Mouse (Mus musculus): Measurements from ENCODE around the gene Focad.

Focad gene

DNA sequence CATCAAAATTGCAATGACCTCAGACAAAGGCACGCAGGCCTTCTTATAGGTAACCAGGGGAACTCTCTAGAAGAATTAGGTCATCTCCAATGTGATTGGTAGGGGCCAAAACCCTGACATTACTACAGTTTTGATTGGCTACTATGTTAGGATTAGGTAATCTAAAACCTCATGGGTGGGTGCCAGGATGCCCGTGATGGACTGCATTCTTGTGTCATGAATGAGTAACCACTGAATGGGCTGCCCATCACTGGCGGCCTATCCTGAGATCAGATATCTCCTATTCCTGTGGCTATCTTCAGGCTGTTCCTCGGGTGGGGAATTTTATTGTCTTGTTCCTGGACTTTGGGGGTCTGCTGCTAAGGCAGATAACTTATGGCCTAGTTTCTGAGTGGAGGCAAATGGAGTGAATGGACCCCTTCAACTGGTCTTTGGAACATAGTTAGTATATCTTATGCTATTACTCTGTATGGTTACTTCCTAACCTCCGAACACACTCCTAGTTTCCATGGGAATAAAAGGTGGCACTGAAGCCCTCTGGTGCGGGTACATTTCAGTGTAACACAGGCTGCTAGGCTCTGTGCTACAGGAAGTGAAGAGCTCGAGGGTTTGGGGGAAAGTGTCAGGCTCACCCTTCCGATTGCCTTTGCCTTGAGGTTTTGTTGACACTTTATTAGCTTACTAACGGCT lies 306.0 kb downstream of the Focad start:
- peak; percentile 10 for DNase-seq (ENCODE audit: low spot score)

DNA sequence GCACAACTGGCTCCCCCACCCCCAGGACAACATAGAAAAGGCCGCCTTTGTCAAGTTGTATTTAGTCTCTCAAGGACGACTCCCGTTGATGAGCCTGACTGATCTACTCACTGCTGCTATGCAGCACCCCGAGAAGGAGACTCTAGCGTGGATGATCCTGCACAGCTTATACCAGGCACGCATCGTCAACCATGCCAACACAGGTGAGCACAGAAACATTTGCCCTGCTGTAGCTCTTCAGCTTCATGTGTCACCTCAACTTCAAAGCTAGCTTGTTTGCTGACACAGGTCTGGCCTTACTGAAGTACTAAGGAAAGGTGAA lies 306.5 kb downstream of the Focad start:
- DNase-seq (ENCODE audit: low spot score) = no peak

DNA sequence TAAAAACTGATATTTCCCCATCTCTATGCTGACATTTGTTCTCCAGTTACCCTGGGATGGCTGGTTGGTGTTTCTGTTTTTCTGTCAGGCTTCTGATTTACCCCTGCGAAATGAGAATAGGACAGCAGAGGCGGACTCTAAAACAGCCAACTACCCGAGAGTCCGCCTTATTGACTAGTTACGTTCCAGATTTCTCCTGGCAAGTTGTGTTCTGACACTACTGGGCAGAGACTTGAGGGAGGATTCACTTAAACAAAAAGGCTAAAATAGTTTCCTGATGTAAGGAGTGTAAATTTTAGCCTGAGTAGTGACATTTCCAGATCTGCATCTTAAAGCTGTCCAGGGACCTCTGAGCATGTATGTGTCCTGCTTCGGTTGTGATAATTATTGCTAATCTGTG lies 308.5 kb downstream of the Focad start:
- no peak for DNase-seq (ENCODE audit: low spot score)

DNA sequence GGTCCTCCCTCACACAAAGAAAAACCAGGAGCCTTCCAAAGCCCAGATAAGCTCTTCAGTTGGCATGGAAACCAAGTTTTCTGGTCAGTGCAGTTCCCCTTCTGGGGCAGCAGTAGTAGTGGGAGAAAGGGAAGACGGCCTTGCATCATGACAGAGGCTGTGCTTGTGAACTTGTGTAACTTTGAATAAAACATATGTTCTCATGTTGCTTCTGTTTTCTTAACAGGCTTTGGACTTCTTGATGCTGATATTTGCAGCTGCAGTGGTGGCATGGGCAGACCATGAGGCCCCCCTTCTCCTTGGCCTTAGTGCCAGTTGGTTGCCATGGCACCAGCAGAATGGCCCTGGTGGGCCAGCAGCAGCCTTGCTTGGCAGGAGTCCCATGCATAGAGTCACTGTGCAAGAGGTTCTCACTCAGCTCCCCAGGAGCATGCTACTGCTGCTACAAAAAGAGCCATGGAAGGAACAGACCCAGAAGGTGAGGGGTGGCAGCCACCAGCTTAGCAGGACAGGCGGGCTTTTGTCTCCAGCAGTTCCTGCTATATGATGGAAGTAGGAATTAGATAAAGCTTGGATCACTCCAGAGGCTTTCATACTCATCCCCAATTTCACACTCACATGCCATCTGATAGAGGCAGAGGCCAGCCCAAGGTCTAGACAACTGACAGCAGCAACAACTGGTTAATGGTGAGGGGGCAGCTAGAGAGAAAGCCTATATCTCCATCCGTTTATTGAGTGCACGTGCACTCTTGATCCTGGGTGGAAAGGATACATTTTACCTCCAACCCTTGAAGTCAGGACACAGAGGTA lies 312.7 kb downstream of the Focad start:
- peak; percentile 86 for DNase-seq (ENCODE audit: low spot score)

DNA sequence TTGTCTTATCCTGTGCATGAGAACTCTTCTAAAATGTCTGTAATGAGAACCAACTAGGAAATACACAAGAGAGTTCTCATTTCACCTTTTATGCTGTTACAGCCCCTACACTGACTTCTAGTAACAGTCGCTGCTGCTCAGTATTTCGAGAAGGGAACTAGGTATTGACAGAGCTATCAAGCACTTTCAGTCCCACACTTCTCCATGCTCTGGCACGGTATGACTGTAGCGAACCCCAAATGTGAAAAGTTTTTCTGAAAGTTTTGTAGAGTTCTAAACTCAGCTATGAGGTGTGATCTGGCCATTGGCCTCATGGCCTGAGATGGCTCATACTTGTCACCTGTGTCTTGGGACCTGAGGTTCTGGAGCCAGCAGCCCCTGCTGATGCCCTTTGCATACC lies 314.9 kb downstream of the Focad start:
- DNase-seq (ENCODE audit: low spot score) = no peak

DNA sequence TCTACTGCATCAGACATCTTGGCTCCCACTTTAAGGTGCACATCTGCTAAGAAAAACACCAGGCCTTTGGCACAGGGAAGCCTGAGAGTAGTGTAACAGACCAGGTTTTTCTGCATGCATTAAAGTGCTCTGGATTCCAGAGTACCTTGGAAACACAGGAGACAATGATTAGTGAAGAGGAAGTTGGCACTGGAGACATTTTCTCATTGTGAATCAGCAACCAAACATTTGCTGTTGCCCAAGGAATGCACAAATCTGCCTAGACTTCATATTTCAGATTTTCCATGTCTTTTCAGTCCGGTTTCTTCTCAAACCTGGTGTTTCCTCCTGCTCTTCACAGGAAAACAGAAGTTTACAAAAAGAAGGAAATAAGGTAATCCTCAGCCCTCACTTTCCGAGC lies 317.9 kb downstream of the Focad start:
- no peak for DNase-seq (ENCODE audit: low spot score)

DNA sequence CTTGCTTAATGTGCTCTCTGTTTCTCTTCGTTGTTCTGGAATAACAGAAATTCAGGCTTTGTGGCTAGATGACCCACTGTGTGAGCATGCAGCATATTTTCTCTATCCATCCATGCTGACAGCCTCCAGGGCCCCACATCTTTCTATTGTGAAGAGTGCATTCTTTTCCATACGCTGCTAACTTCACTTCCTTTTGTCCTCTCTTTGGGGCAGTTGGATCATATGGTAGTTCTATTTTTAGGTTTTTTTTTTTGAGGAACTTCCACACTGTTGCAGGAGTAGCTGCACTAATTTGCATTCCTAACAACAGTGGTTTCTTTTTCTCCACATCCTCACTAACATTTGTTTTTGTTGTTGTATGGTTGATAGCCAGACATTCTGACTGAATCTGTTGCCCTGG lies 320.6 kb downstream of the Focad start:
- no peak for DNase-seq (ENCODE audit: low spot score)

DNA sequence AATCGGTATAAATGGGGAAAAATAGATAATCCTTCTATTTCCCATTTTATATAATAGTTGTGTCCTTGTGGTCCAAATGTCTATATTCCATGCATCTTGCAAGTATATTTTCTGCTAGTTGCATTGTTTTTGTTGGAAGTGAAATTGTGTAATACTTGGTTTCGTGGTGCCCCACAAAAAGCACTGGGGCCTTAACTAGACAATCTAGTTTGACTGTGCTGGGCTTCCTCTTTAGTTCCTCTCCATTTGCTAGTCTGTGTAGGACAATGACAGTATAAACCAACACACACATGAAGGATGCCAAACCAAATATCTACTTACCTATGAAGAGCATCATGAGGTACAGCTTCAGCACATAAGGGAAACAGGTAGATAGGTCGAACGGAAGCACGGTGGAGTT lies 324.9 kb downstream of the Focad start:
- no peak for DNase-seq (ENCODE audit: low spot score)

DNA sequence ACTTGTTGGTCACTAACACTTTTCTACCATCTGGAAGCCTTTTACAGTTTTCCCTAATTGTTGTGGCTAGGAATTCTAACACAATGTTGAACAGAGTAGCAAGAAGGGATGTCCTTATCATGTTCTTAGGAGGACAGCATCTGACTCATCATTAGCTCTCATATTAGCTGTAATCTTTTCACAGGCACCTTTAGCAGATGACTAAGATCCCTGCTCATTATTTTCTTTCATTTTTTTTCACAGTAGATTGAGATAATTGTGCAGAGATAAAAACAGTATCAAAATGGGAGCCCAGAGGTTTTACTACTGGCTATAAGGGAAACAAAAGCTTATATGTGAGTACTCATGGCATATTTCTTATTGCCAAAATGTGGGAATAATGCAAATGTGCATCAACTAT lies 330.1 kb downstream of the Focad start:
- no peak for DNase-seq (ENCODE audit: low spot score)

DNA sequence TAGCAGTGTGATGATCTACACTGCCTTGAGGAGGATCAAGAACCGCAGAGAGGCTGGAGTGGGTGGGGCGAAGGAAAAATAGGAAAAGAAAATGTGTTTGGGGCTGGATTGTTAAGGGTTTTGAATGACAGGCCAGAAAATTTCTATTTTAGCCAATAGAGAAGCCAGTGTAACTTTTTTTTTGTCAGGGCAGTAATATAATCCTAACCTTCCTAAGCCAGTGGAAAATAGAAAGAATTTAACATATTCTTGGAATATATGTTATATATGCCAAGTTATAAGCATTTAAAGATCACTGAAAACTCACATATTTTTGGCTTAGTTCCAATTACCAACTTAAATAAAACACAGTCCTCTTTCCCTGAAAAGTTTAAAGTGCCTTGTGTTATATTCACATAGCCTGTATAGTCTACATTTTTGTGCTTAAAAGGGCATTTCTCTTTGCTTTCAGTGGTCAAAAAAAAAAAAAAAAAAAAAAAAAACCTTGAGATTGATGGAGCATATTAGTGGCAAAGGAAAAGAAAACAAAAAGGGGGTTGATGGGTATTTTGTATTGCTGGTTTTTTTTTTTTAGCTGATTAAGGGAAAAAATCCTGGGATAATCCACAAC lies 333.3 kb downstream of the Focad start:
- DNase-seq (ENCODE audit: low spot score) = no peak

DNA sequence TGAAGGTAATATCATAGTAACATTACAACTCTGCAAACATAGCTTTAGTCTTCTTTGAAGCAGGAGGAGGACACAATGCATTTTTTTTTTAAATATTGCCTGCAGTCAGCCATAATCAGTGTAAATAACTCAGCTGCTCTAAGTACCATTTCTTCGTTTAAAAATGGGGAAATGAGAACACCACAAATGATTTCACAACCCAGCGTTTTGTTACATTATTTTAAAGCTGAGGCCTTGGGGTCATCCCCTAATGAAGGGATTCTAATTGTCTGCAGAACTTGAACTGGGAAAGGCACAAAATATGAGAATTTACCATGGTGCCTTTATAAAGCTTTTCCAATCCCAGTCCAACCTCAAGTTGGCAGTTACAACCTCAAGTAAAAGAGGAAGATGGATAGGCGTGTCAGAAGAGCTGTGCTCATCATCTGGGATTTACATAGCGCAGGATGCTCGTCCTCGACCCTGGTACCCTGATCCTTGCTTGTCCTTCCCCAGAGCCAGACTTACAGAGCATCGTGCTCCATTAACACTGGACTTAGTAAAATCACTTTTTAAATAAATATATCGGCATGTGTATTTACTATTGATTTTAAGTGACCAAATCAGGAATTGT lies 338.1 kb downstream of the Focad start:
- no peak for DNase-seq (ENCODE audit: low spot score)

DNA sequence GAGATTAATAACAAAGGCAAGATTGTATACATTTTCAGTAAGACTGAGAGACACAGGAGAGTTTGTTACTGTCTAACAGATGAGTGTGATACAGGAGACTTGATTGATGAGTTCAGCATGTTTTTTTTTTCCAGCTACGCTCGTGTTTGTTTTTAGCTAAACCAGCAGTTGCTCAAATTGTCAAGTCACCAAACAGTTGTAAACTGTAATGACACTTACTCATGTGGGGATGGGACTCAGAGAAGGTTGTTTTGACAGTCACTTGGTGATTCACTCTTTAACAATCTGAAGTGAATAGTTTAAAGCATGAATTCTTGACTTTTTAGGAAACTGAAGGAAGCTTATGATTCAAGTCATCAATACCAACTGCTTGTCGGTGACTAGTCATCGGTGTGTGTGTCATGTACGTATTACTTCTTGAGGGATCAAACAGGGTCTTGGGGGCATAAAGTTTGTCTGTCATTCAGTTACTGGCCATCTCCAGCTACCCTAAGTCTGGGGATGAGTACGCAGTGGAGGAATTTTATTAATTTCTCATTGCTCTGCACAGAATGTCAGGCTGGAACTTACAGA lies 342.2 kb downstream of the Focad start:
- peak; percentile 22 for DNase-seq (ENCODE audit: low spot score)

DNA sequence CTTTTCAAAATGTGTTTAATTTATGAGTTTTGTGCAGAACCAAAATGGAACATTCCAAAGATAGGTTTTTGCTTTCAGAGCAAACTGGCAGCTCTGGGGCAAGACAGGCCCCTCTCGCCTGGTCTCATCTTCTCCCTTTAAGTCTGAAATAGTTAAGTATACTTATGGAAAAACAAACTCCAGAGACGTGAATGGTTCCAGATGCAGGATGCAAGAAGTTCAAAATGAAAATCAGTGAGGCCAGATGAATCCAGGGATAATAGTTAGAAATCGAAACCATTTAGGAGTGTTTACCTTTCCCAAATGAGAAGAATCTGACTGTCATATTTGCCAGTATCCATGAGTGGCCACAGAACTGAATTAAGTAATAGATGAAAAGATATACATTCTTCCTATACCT lies 342.7 kb downstream of the Focad start:
- no peak for DNase-seq (ENCODE audit: low spot score)

DNA sequence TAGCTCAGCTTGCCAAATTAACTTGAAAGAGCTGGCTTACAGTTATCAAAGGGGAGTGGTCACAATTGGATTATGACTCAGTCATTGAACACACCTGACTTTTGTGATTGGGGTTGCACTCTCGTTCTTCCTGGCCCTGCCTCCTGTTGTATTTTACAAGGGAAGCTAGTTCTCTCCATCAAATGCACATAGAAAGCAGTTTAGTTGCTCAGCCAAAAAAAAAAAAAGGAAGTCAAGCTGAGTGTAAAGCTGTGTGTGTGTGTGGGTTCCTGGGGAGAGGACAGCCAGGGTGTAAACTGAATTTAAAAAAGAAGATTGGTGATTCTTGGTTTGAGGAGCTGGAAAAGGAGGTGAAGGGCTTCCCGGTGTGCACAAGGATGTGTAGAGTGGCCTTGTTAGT lies 343.5 kb downstream of the Focad start:
- DNase-seq (ENCODE audit: low spot score) = no peak

DNA sequence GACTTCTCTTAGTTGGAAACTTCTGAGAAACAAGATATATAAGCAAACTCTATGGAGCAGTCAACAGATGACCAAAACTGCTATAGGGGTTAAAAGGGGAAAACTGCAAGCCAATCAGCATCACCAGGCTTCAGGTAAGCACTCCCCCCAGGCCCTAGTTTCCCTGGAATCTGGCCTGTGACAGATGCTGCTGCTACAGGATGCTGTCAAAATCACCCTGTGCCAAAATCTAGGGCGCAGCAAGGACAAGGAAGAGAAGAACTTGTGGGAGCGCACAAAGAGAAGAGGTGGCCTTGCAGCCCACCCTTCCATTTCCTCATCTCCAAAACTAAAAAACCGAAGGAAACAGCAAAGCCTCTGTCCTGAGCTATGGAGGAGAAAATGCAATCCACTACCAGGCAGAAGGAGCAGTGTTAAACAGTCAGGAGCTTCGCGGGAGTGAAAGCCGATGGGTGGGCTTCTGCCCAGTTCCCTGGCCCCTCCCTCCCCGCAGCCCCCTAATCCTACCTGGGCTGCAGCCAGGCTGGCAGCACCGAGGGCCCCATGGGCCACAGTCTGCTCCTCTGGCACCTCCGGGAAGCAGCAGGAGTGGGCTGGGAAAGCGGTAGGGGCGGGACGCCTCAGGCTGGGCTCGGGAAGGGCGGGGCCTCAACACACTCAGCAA lies 344.0 kb downstream of the Focad start, which contains the start of gene Hacd4:
Gene Hacd4 (minus strand): TSS at position 603 of the 664 bp plus-strand sequence.
- DNase-seq (ENCODE audit: low spot score) = peak; percentile 7

DNA sequence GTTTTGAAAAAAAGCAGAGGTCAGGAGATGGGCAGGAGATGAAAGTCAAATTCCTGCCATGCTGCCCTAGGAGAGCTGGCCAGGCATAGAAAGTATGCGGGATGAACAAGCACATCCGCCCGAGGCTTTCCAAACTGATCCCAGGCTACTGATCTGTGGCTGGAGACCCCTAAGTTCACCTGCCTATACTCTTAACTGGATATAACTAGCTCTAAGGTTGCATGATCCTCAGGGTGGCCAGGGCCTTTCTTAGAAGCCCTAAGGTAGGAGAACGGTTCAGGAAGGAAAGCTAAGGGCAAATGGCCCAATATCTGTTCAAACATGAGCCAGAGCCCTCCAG lies 344.5 kb downstream of the Focad start:
- no peak for DNase-seq (ENCODE audit: low spot score)

DNA sequence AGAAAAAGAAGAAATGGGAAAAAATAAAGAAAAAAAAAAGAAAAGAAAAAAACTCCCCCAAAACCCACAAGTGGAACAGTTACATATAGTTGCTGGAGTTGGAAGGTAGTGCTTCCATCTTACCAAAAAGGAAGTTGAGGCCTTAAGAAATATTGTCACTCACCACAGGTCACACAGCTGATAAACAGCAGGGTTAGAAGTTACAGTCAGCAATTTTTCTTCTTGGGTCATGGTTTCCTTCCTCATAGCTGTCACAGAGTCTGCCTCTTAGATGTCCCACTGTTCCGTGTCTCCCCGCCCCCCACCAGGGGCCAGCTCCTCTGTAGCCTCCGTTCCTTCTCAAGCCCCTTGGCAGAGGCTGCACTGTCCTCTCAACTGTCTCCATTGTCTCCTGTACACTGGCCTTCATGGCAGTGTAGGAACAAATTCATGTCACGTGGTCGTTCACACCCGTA lies 345.3 kb downstream of the Focad start:
- no peak for DNase-seq (ENCODE audit: low spot score)

DNA sequence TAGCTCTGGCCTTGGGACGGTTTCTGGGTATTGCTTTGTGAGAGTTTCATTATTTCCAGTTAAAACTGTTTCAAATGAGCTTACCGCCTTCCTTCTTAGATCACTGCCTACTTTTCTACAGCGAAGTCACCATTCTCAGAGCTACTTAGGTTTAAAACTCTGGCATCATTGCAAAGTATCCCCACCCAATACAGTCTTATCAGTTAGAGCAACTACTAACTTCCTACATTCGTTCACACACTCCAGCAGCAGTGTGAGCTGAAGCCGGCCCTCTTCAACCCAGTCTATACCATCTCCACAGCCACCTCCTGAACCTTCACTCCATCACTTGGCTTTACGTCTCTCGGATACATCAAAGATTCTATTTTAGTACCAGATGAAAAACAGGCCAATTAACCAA lies 346.4 kb downstream of the Focad start:
- no peak for DNase-seq (ENCODE audit: low spot score)

DNA sequence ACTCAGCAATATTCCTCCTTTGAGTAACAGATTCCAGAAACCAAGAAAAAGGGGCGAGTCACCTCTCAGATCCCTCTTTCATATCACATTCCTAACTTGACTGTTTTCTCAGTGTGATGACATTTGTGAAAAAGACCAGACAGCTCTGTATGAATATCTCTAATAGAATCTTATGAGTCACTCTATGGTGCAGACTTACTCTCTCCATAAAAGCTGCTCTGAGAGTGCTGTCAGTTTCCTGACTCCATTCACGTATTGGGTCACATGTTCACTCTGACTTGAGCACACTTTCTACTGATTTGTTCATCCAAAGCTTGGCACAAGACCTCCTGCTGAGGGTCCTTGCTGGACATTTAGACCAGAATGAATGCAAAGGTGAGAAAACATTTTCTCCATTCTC lies 354.5 kb downstream of the Focad start:
- no peak for DNase-seq (ENCODE audit: low spot score)

DNA sequence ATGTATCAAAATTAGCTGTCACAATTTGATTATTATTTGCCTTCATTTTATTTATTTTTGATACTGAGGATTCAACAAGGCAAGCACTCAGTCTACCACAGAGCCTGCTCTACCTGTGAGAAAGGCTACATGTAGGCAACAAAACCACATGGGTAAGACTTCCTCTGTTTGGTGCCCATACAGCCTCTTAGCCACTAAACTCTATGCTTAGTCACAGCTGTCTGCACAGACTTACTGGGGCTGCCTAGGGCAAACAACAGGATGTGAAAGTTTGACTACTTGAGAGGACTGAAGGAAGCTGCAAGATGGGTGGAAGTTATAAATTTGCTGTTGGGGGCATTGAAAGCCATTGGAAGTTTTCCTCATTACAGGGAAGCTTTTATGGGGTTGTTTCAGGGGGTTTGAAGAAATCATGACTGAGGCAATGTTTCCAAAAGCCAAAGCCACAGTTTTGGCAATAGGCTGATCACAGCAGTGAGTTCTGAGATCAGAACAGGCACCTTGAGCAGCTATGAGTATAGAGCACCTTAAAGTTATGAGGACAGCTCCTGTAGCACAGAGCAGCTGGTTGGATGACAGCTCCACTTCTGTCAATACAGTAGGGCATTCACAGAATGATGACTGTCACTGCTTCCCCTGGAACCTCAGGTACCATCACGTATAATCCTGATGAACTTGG lies 355.8 kb downstream of the Focad start:
- DNase-seq (ENCODE audit: low spot score) = no peak

DNA sequence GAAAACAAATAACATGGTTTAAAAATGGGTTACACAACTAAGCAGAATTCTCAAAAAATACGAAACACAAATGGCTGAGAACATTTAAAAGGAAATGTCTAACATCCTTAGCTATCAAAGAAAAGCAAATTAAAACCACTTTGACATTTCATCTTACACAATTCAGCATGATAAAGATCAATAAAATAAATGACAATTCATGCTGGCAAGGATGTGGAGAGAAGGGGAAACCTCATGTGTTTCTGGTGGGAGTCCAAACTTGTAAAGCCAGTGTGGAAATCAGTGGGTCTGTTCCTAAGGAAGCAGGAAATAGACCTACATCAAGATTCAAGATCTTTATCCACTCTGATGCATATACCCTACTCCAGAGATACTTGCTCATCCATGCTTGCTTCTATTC lies 363.7 kb downstream of the Focad start:
- DNase-seq (ENCODE audit: low spot score) = no peak

DNA sequence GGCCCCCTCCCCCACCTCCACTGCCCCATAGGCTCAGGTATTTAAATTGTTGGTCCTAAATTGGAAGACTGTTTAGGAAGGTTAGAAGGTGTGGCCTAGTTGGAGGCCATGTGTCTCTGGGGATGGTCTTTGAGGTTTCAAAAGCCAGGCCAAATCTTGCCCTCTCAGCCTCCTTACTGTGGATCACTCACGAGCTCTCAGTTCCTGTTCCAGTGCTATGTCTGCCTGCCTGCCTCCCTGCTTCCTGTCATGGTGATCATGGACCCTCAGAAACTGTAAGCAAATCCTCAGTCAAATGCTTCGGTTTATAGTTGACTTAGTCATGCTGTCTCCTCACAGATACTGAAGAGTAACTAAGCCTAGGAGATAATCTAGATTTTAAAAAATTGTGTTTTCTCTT lies 364.2 kb downstream of the Focad start:
- DNase-seq (ENCODE audit: low spot score) = no peak

Measured in adipocyte (in vitro differentiated cells).